Mouse (Mus musculus) embryonic facial prominence, embryonic 11.5 days (tissue): ENCODE measurements around the gene Cyfip2. TPM values are rescaled to one million over a fixed set of nuclear protein-coding genes. Genes with fewer than 3 reads are reported as not detected.

Experiments used
- ATAC-seq: fragments of 200-750 bp; cut with Nextera tagmentation; replicated peaks from 2 replicates; pipeline ENCODE4 v1.8.0; 2017; ENCODE audit warnings: low read depth; ENCODE audit not compliant: insufficient number of reproducible peaks, low FRiP score, low TSS enrichment
- DNase-seq: peaks from one replicate; pipeline ENCODE4 v3.0.0-alpha.2; 2015; ENCODE audit warnings: low spot score
- H3K27ac ChIP-seq: fragments of 300-500 bp; sonication (generic); replicated peaks from 2 replicates; pipeline ENCODE4 v1.5.1; 2014; ENCODE audit warnings: mild to moderate bottlenecking, low read depth, low read length, control low read depth
- H3K27me3 ChIP-seq: fragments of 300-500 bp; sonication (generic); 2 replicates; pipeline ENCODE4 v1.6.1; 2014; ENCODE audit warnings: mild to moderate bottlenecking, low read length, moderate library complexity, mixed read lengths; ENCODE audit not compliant: control insufficient read depth, insufficient read depth
- H3K36me3 ChIP-seq: fragments of 300-500 bp; sonication (generic); replicated peaks from 2 replicates; pipeline ENCODE4 v1.6.1; 2014; ENCODE audit warnings: low read depth, mild to moderate bottlenecking, low read length, moderate library complexity, mixed read lengths; ENCODE audit not compliant: control insufficient read depth, insufficient read depth
- H3K4me1 ChIP-seq: fragments of 300-500 bp; sonication (generic); 2 replicates; pipeline ENCODE4 v1.6.1; 2014; ENCODE audit warnings: low read length, mixed read lengths; ENCODE audit not compliant: control insufficient read depth, insufficient read depth
- H3K4me2 ChIP-seq: fragments of 300-500 bp; sonication (generic); 2 replicates; pipeline ENCODE4 v1.6.1; 2014; ENCODE audit warnings: low read depth, mild to moderate bottlenecking, control low read depth, low read length, moderate library complexity
- H3K4me3 ChIP-seq: fragments of 300-500 bp; sonication (generic); 2 replicates; pipeline ENCODE4 v1.5.1; 2014; ENCODE audit warnings: low read depth, low read length, control low read depth
- H3K9ac ChIP-seq: fragments of 300-500 bp; sonication (generic); replicated peaks from 2 replicates; pipeline ENCODE4 v1.6.1; 2014; ENCODE audit warnings: mild to moderate bottlenecking, control low read depth, low read length
- H3K9me3 ChIP-seq: fragments of 300-500 bp; sonication (generic); replicated peaks from 2 replicates; pipeline ENCODE4 v1.6.1; 2016; ENCODE audit warnings: mild to moderate bottlenecking, low read length, inconsistent platforms, mixed read lengths; ENCODE audit not compliant: control insufficient read depth
- WGBS: fragments of 180-500 bp; shearing (Covaris S2); extraction: QIAGEN DNeasy Blood & Tissue Kit; methylation state at CpG from one replicate; pipeline ENCODE4 v1.1.7; 2014; 5-methylcytosine and 5-hydroxymethylcytosine counted together
- polyA plus RNA-seq: library from polyadenylated mRNA; unstranded; fragments of >200 nt; fragmentation: Nextera tagmentation; extraction: Ambion mirVana; gene quantifications from 2 replicates; pipeline ENCODE4 v1.2.1, GENCODE M21; 2014

The Cyfip2 gene
- polyA plus RNA-seq, 1 experiment from 2014 or later: 16.8 TPM

GRCm38 (mm10) chr11:46211858-46212257, 100.8 kb downstream of the Cyfip2 start:
- no peak overlapping the region for H3K27ac ChIP-seq
- no peak for ATAC-seq
- 10% methylated on average over 3 of the region's 3 CpGs for WGBS

GRCm38 (mm10) chr11:46209884-46210283, 102.8 kb downstream of the Cyfip2 start:
- H3K36me3 ChIP-seq: no peaks in the 10 kb centered on the region
- H3K27ac ChIP-seq: no peak overlapping the region
- ATAC-seq: no peak
- 32% methylated on average over 2 of the region's 2 CpGs for WGBS
- H3K9ac ChIP-seq: no peak overlapping the region
- H3K27me3 ChIP-seq: no peaks in the 10 kb centered on the region
- H3K4me2 ChIP-seq: no peak overlapping the region
- no peaks in the 10 kb centered on the region for H3K4me1 ChIP-seq
- H3K4me3 ChIP-seq: no peak overlapping the region
- no peak for DNase-seq
- H3K9me3 ChIP-seq: no peaks in the 10 kb centered on the region

More at GRCm38 (mm10) chr11:46211858-46212257, 100.8 kb downstream of the Cyfip2 start:
- Histone ChIP-seq H3K36me3 (no peaks in the 10 kb centered on the region), H3K9me3 (no peaks in the 10 kb centered on the region), H3K9ac (no peak overlapping the region), H3K4me2 (no peak overlapping the region), H3K27me3 (no peaks in the 10 kb centered on the region), H3K4me3 (no peak overlapping the region), H3K4me1 (no peaks in the 10 kb centered on the region; the same call in 1 of the 2 replicates)
- no peak for DNase-seq

- ATAC-seq: no peak
- H3K4me2 ChIP-seq: no peak overlapping the region
- 51% methylated on average over 17 of the region's 17 CpGs for WGBS
- H3K27ac ChIP-seq: no peak overlapping the region
- H3K9me3 ChIP-seq: no peaks in the 10 kb centered on the region
- no peak for DNase-seq
- H3K36me3 ChIP-seq: no peaks in the 10 kb centered on the region
- H3K4me3 ChIP-seq: no peak overlapping the region
- H3K27me3 ChIP-seq: no peaks in the 10 kb centered on the region
- H3K4me1 ChIP-seq: no peaks in the 10 kb centered on the region; the same call in 1 of the 2 replicates
- no peak overlapping the region for H3K9ac ChIP-seq
These were observed 106.8 kb downstream of the Cyfip2 start for GRCm38 (mm10) chr11:46205639-46206409.

- no peak for ATAC-seq
- Histone ChIP-seq H3K9me3 (no peaks in the 10 kb centered on the region), H3K4me1 (no peaks in the 10 kb centered on the region; the same call in 1 of the 2 replicates), H3K9ac (no peak overlapping the region), H3K27me3 (no peaks in the 10 kb centered on the region), H3K36me3 (no peaks in the 10 kb centered on the region), H3K4me3 (no peak overlapping the region), H3K4me2 (no peak overlapping the region), H3K27ac (no peak overlapping the region)
- WGBS: 89% methylated on average over 9 of the region's 9 CpGs
- no peak for DNase-seq
These were observed 107.8 kb downstream of the Cyfip2 start for GRCm38 (mm10) chr11:46204841-46205240.

GRCm38 (mm10) chr11:46202547-46202887, 110.1 kb downstream of the Cyfip2 start:
- no peaks in the 10 kb centered on the region for H3K27me3 ChIP-seq
- no peak overlapping the region for H3K4me2 ChIP-seq
- ATAC-seq (no peak), DNase-seq (no peak)
- no peak overlapping the region for H3K27ac ChIP-seq
- no peaks in the 10 kb centered on the region for H3K9me3 ChIP-seq
- no peaks in the 10 kb centered on the region for H3K36me3 ChIP-seq
- no peak overlapping the region for H3K9ac ChIP-seq
- 62% methylated on average over 10 of the region's 10 CpGs for WGBS
- H3K4me3 ChIP-seq: no peak overlapping the region
- no peaks in the 10 kb centered on the region; the same call in 1 of the 2 replicates for H3K4me1 ChIP-seq

GRCm38 (mm10) chr11:46201636-46202546, 110.8 kb downstream of the Cyfip2 start:
- Histone ChIP-seq H3K36me3 (no peaks in the 10 kb centered on the region), H3K4me1 (no peaks in the 10 kb centered on the region; the same call in 1 of the 2 replicates), H3K9ac (no peak overlapping the region), H3K4me2 (no peak overlapping the region), H3K9me3 (no peaks in the 10 kb centered on the region), H3K27me3 (no peaks in the 10 kb centered on the region), H3K27ac (no peak overlapping the region), H3K4me3 (no peak overlapping the region)
- no peak for ATAC-seq
- DNase-seq: peak; percentile 59
- WGBS: 50% methylated on average over 20 of the region's 20 CpGs

- Histone ChIP-seq H3K4me1 (no peaks in the 10 kb centered on the region; the same call in 1 of the 2 replicates), H3K4me2 (no peak overlapping the region), H3K27ac (no peak overlapping the region), H3K9ac (no peak overlapping the region), H3K27me3 (no peaks in the 10 kb centered on the region), H3K36me3 (no peaks in the 10 kb centered on the region), H3K9me3 (no peaks in the 10 kb centered on the region), H3K4me3 (no peak overlapping the region)
- DNase-seq (no peak), ATAC-seq (no peak)
- 88% methylated on average over 11 of the region's 11 CpGs for WGBS
These were observed 112.0 kb downstream of the Cyfip2 start for GRCm38 (mm10) chr11:46200664-46201063.

- ATAC-seq (no peak), DNase-seq (no peak)
- no peaks in the 10 kb centered on the region for H3K4me1 ChIP-seq
- no peak overlapping the region for H3K4me3 ChIP-seq
- no peak overlapping the region for H3K4me2 ChIP-seq
- WGBS: 35% methylated on average over 4 of the region's 4 CpGs
- no peaks in the 10 kb centered on the region for H3K36me3 ChIP-seq
- H3K27me3 ChIP-seq: no peaks in the 10 kb centered on the region
- no peak overlapping the region for H3K27ac ChIP-seq
- H3K9me3 ChIP-seq: no peaks in the 10 kb centered on the region
- H3K9ac ChIP-seq: no peak overlapping the region
These were observed 118.5 kb downstream of the Cyfip2 start for GRCm38 (mm10) chr11:46194175-46194574.
